Mouse (Mus musculus): Measurements from ENCODE around the gene Zfand3.

Zfand3 gene

DNA sequence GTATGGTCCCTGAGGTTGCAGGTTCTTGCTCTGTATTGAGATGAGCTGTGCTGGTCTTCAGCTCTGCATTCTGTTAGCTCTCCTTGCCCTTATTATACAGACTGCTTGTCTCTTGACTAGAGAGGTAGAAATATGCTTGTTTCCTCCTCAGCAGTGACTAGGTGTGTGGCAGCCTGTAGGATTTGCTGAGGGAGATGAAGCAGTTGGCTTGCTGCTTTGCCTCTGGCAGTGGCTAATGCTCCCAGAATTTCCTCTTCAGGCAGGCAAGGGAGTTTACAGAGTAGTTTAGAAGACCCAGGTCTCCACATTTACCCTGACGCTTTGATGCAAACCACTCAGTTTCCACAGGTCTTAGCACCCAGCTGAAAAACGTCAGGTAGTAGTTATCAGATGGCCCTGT lies 189.1 kb downstream of the Zfand3 start:
- DNase-seq (ENCODE audit: low read depth, low spot score) = no peak

DNA sequence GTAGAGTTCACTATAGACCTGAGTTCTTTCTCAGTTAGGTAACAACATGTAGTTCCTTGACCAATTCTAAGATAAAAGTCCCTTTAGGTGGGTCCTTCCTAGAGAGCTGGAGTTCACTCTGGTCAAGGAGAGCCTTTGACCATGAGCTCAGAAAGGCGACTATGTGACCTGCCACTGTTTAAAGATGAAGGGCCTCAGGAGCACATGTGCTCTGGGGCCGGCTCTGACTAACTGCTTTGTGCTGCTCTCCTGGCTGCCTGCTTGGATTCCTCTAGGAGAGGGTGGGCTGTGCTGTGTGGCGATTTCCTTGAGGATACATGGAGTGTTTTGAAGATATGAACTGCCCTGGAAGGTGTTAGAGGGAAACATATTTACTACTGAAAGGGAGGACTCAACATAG lies 189.6 kb downstream of the Zfand3 start:
- DNase-seq (ENCODE audit: low read depth, low spot score) = no peak

DNA sequence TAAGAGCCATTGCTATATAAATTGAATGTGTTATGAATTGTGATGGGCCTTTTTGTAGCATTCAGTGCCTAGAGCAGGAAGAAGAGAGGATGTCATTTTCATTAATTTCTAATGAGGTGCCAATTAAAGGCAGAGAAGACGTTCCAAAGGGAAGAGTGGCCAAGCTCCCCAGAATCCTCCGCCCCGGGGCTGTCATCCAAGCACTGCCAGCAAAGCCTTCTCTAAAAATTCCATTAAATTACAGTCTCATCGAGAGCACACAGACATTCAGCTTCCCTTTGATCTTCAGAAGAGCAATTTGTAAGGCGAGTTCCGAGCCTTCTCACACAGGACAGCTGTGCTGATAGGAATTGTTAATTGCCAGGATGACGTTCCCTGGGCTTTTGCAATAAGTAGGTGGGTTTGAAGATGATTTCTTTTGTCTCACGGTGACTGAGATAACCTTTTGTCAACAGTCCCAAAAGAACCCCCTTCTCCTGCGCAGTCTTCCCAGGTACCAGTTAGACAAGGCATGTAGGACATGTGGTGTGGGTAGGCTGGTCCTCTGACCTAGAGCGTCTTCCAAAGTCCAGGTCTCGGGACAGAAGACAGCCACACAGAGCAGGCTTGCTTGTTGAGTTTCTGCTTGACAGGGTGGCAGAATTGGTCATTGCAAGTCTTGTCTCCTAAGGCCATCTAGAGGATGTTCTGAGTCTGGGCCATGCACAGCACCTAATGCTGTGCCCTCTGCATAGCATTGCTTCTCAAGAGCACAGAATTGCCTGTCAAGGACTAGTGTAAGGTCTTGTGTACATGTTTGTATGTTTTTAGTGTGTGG lies 190.3 kb downstream of the Zfand3 start:
- no peak for DNase-seq (ENCODE audit: low read depth, low spot score)

DNA sequence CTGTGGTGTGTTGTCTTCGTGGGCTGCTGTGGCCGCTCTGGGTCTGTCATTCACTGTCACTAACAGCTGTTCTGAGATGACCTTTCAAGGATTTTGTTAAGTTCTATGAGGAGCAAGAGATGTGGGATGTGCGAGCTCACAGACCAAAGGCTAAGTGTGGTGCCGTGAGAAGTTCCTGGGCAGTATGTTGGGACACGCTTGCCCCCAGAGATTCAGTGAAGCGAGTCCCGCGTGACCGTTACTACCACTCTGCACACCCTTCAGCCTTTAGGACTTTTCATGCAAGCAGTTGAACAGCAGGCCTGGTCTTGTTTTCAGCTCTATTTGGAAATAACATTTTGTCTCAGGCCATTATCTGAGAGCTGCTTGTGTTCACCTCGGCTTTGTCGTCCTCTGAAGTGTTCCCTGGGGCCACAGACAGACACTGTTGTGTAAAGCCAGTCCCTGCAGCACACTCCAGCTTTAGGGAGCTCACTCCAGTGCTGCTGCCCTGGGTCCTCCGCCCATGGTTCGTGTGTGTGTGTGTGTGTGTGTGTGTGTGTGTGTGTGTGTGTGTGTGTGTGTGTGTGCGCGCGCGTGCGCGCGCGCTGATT lies 191.2 kb downstream of the Zfand3 start:
- no peak for DNase-seq (ENCODE audit: low read depth, low spot score)

- no peak for DNase-seq (ENCODE audit: low read depth, low spot score)
These were observed 192.1 kb downstream of the Zfand3 start for GRCm38 (mm10) chr17:30196401-30197279.

DNA sequence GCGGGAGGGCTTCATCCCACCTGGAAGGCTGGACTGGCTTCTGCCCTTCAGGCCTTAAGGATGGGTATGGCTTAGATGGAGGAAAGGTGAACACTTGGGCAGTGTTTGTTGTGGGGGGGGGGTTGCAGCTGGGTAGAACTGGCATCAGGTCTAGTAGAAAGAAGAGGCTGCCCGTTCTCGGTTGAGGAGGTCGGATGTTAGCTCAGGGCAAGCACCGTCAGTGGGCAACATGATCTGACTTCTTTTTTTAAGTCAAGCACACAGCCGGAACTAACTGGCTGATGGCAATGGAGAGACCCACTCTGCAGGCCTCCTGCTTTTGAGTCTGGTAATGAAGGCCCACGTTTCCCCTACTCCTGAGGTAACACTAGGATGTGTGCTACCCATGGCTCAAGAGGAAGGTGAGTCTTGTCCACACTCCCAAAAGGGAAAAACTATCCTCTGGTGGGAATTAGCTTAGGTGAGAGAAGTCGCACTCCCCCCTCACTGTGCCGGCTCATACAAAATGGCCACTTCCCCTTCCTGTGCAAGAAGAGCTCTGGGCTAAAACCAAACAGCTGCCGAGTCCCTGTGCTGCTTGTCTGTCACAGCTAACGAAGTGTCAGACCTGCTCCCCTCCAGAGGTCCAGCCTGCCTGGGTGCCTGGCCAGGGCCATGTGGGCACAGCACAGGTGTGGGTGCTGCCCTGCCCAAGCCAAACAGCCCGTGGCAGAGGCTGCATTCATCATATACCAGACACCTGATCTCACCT lies 192.9 kb downstream of the Zfand3 start:
- no peak for DNase-seq (ENCODE audit: low read depth, low spot score)

DNA sequence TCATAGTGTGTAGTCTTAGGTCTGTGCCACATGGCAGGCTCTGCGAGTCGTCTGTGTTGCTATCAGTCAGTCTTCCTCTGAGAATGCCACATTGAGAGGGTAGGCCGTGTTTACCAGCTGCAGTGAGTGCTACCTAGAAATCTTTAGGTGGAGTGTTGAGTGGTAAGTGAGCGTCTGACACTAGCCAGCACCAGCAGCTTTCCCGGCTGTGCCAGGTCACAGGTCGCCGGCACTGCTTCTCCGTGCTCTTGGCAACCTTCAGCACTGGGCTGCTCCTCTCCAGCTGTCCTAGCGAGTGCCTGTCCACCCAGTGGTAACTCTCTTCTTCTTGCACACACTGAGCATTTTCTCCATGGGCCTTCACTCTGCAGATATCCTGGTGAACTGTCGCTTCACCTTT lies 193.9 kb downstream of the Zfand3 start:
- DNase-seq (ENCODE audit: low read depth, low spot score) = no peak

DNA sequence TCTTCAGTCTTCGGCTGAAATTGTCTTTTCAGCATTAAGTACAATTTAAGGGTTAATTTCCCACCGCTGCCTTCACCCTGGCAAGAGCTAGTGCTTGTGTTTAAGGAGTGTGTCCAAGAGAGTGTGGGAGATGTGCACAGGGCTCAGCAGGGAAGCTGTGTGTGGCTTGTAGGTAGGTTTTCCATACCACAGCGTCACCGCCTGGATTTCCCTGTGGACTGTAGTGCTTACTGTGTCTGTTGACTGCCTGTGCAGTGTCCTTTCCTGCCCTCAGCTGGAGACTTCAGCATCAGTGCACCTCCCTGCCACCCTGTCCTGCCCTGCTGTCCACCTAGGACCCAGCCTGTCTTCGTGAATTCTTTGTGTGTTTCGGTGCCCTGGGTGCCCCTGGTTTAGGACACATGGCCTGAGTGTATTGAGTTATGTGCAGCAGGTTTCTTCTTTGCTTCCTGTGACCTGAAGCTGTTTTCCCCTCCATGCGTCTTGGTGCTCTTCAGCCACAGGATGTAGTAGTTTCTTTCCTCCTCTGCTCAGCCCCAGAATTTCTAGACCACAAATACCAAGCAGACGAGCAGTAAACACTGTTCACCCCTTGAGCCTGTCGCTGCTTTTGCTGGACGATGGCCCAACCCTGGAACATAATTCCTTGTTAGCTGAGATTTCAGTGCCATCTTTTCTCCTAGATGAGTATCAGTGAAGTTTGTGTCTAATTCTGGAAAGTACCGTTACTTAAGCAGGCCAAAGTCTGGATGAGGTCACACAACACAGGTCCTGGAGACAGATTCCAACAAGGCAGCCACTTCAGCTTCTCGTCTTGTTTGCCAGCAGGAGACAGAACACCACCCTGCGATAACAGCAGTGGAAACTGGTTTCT lies 195.1 kb downstream of the Zfand3 start:
- DNase-seq (ENCODE audit: low read depth, low spot score) = no peak

DNA sequence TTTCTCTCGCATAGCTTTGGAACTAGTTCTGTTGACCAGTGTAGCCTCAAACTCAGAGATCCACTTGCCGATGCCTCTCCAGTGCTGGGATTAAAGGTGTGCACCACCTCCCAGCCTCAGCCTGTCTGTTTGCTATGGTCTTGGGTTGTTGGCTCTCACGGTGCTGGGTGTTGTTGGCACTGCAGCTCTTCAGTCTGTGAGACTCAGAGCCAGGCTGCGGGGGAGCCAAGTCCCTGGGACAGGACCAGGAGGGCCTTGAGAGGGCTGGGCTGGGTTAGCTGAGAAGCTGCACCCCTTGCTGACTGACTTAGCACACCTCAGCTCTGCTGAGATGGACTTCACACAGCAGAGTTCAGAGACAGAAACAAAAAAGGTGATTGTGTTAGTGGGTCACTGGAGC lies 195.8 kb downstream of the Zfand3 start:
- no peak for DNase-seq (ENCODE audit: low read depth, low spot score)

DNA sequence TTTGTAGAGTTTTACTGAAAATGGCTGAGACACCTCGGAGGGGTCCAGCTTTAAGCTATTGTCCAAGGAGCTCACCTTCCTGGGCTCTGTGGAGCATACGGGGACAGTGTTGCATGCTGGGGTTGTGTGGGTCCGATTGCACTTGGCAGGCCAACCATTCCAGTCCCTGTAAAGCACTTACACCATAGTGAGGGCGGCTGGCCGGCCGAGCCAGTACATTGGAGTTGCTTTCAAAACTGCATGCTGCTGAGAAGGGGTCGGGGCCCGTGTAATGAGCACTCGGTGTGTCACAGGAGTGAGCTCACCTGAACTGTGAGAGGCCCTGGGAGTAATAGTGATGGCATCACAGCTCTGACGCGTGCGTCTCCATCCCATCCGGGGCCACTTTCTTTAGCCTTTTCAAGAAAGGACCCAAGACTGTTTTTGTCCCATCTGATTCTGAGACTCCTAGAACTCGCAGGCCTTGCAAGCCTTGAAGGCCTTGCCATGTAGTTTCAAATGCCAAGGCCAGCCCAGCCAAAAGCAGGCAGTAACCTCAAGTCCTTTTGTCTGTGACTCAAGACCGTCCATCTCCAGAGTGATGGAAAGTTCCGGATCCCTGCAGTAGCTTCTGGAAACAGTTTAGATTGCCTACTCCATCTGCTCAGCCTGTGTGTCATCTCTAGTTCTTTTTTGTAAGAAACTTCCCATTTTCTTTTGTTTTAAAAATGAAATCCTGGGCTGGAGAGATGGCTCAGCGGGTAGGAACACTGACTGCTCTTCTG lies 200.7 kb downstream of the Zfand3 start:
- no peak for DNase-seq (ENCODE audit: low read depth, low spot score)

GRCm38 (mm10) chr17:30210262-30210661 lies 205.7 kb downstream of the Zfand3 start:
- no peak for DNase-seq (ENCODE audit: low read depth, low spot score)

DNA sequence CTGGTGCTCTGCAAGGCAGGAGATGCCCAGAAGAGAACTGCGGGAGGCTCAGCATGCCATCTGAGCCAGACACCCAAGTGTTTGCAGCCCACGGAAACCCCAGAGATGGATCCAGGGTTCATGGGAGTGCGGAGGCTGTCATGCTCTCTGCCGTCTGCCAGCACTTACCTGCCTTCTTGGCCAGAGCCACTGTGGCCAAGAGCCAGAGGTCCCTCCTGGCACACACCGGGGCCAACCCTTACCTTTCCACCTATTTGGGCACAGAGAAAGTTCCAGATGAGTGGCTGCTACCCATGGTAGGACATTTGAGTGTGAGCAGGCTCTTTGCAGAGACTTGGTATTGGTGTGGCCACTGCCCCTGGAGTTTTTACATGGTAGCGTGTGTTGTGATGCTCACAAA lies 206.4 kb downstream of the Zfand3 start:
- no peak for DNase-seq (ENCODE audit: low read depth, low spot score)

- DNase-seq (ENCODE audit: low read depth, low spot score) = no peak
These were observed 208.1 kb downstream of the Zfand3 start for GRCm38 (mm10) chr17:30212647-30213046.

GRCm38 (mm10) chr17:30213371-30213770 lies 208.8 kb downstream of the Zfand3 start:
- no peak for DNase-seq (ENCODE audit: low read depth, low spot score)

GRCm38 (mm10) chr17:30214393-30214792 lies 209.9 kb downstream of the Zfand3 start:
- no peak for DNase-seq (ENCODE audit: low read depth, low spot score)

DNA sequence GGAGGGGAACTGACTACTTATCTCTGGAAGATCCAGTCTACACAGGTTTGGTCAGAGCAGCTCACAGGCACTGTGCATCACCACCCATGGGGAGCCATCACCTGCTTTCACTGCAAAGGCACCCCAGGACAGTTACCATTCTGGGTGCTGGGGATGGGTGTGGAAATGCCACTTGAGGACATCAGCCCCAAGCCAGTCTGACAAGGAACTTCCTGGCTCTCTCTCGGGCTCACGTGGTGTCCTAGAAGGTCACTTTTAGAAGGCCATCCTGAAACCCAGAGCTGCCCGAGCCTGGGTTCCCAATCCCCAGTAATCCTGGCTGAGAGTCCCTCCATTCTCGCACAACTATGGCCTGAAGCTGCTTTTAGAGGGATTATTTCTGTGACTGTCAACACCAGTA lies 211.2 kb downstream of the Zfand3 start:
- no peak for DNase-seq (ENCODE audit: low read depth, low spot score)

- DNase-seq (ENCODE audit: low read depth, low spot score) = no peak
These were observed 217.1 kb downstream of the Zfand3 start for GRCm38 (mm10) chr17:30221677-30222076.

- DNase-seq (ENCODE audit: low read depth, low spot score) = no peak
These were observed 217.8 kb downstream of the Zfand3 start for GRCm38 (mm10) chr17:30222361-30222760.

DNA sequence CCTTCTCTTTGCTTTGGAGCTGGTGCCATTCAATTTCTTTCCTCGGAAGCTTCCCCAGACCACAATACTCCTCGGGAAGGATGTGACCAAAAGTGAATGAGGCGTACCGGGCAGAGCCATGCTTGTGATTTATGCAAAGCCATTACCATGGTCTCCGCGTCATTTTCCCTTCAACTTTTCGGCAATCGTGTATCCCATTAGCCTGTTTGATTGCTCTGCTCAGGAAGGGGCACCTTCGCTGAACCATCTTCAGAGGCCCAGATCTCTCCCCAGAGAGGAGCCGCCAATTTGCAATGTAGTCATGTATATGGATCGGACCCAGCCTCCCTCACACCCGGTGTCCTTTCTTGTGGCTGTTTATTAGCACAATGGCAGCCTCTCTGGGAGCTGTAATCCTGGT lies 218.3 kb downstream of the Zfand3 start:
- DNase-seq (ENCODE audit: low read depth, low spot score) = no peak
